Mouse (Mus musculus): ENCODE measurements around the gene Pmm1. TPM values are rescaled to one million over a fixed set of nuclear protein-coding genes. Genes with fewer than 3 reads are reported as not detected.
"Not testable (repeated sequence)": the region's sequence is repeated elsewhere in the genome, so short reads cannot be mapped to it uniquely, and the experiment has no call there.

Gene Pmm1
- total RNA-seq, 2 experiments from 2014 or later = 24.7 to 31.4 TPM

GRCm38 (mm10) chr15:81926446-81926822 lies 34.3 kb downstream of the Pmm1 start:
- no peak for DNase-seq

GRCm38 (mm10) chr15:81925760-81926445 lies 34.8 kb downstream of the Pmm1 start, which contains the start of gene Polr3h:
Polr3h (minus strand) TSS chr15:81926240.
- DNase-seq = peak; percentile 94 to 97

GRCm38 (mm10) chr15:81924933-81925332 lies 35.8 kb downstream of the Pmm1 start:
- DNase-seq = no peak

- no peak for DNase-seq
Measured at GRCm38 (mm10) chr15:81921255-81921654, 39.5 kb downstream of the Pmm1 start.

GRCm38 (mm10) chr15:81920546-81921217 lies 40.0 kb downstream of the Pmm1 start:
- DNase-seq = peak in 1 of 2 experiments; percentile 35

GRCm38 (mm10) chr15:81919062-81919461 lies 41.7 kb downstream of the Pmm1 start:
- no peak for DNase-seq

GRCm38 (mm10) chr15:81917621-81918463 lies 42.9 kb downstream of the Pmm1 start:
- peak; percentile 70 to 89 for DNase-seq

- DNase-seq = no peak
Measured at GRCm38 (mm10) chr15:81917201-81917600, 43.5 kb downstream of the Pmm1 start.

GRCm38 (mm10) chr15:81915663-81916062 lies 45.1 kb downstream of the Pmm1 start:
- DNase-seq = no peak

GRCm38 (mm10) chr15:81914668-81915067 lies 46.1 kb downstream of the Pmm1 start:
- no peak for DNase-seq

GRCm38 (mm10) chr15:81912498-81912897 lies 48.2 kb downstream of the Pmm1 start:
- no peak for DNase-seq

- not testable (repeated sequence) for DNase-seq
Measured at GRCm38 (mm10) chr15:81908767-81909166, 52.0 kb downstream of the Pmm1 start.

- DNase-seq = no peak
Measured at GRCm38 (mm10) chr15:81907953-81908352, 52.8 kb downstream of the Pmm1 start.

- DNase-seq = peak; percentile 38 to 86
Measured at GRCm38 (mm10) chr15:81904939-81905338, 55.8 kb downstream of the Pmm1 start.

Other genes starting within 250 kb of the Pmm1 start
- 10 to 100 TPM; 57.2 to 68.1 TPM for gene Zc3h7b, start 215.9 kb downstream of the Pmm1 start, total RNA-seq (2021)
- gene Rangap1, start 215.4 kb downstream of the Pmm1 start, total RNA-seq (2021) = 10 to 100 TPM; 29.4 to 30.4 TPM
- gene Tef, start 158.5 kb downstream of the Pmm1 start, total RNA-seq (2021) = 10 to 100 TPM; 67.5 to 73.0 TPM
- 100 to 1,000 TPM; 103 to 127 TPM for gene Tob2, start 102.1 kb downstream of the Pmm1 start, total RNA-seq (2021)
- 10 to 100 TPM; 36.5 to 37.1 TPM for gene Phf5a, start 89.0 kb downstream of the Pmm1 start, total RNA-seq (2021)
- gene Aco2, start 88.6 kb downstream of the Pmm1 start, total RNA-seq (2021) = 1,000 to 10,000 TPM; 2,055 to 2,104 TPM
- 10 to 100 TPM in 1 of 2 experiments, 1 to 10 TPM in 1; 7.8 to 10.7 TPM for gene Polr3h, start 34.7 kb downstream of the Pmm1 start, total RNA-seq (2021)
- gene Csdc2, start 24.2 kb downstream of the Pmm1 start, total RNA-seq (2021) = 10 to 100 TPM; 54.7 to 62.7 TPM
- gene 1700029P11Rik, start 19.6 kb upstream of the Pmm1 start, total RNA-seq (2021) = not detected
- 10 to 100 TPM; 24.6 to 25.3 TPM for gene Xrcc6, start 26.9 kb upstream of the Pmm1 start, total RNA-seq (2021)
- gene Desi1, start 72.9 kb upstream of the Pmm1 start, total RNA-seq (2021) = 10 to 100 TPM; 25.1 to 29.0 TPM
- gene Snu13, start 86.7 kb upstream of the Pmm1 start, total RNA-seq (2021) = 10 to 100 TPM; 47.3 to 53.5 TPM
- not detected for gene 4930407I10Rik, start 98.2 kb upstream of the Pmm1 start, total RNA-seq (2021)
- not detected for gene Mei1, start 109.1 kb upstream of the Pmm1 start, total RNA-seq (2021)
- gene Ccdc134, start 167.0 kb upstream of the Pmm1 start, total RNA-seq (2021) = 1 to 10 TPM; 4.0 to 4.4 TPM
- 10 to 100 TPM; 18.2 to 22.1 TPM for gene Srebf2, start 186.3 kb upstream of the Pmm1 start, total RNA-seq (2021)

All from heart, adult 18-20 months (tissue).